Mouse (Mus musculus) heart, embryonic 16.5 days (tissue): ENCODE measurements at regions not wholly inside any gene's neighbourhood (a gene's known extent, or its start where the extent isn't known, plus 50 kb on each side); places are given as distances from the start of the nearest gene placed in this dataset. TPM values are rescaled to one million over a fixed set of nuclear protein-coding genes. Genes with fewer than 3 reads are reported as not detected.

Source experiments
- ATAC-seq: fragments of 200-750 bp; cut with Nextera tagmentation; replicated peaks from 2 replicates; pipeline ENCODE4 v1.8.0; 2017; ENCODE audit warnings: moderate number of reproducible peaks; ENCODE audit not compliant: insufficient read depth, low FRiP score; ENCODE audit errors: extremely low read depth
- H3K27ac ChIP-seq: fragments of 300-500 bp; sonication (generic); 2 replicates; pipeline ENCODE4 v1.5.1; 2014; ENCODE audit warnings: mild to moderate bottlenecking, low read length, control low read depth, moderate library complexity
- H3K27me3 ChIP-seq: fragments of 300-500 bp; sonication (generic); 2 replicates; pipeline ENCODE4 v1.6.1; 2014; ENCODE audit warnings: low read length, mixed read lengths; ENCODE audit not compliant: control insufficient read depth, insufficient read depth
- H3K36me3 ChIP-seq: fragments of 300-500 bp; sonication (generic); 2 replicates; pipeline ENCODE4 v1.6.1; 2014; ENCODE audit not compliant: control insufficient read depth, insufficient read depth
- H3K4me1 ChIP-seq: fragments of 300-500 bp; sonication (generic); 2 replicates; pipeline ENCODE4 v1.6.1; 2014; ENCODE audit warnings: low read length, mixed read lengths; ENCODE audit not compliant: control insufficient read depth, insufficient read depth
- H3K4me2 ChIP-seq: fragments of 300-500 bp; sonication (generic); 2 replicates; pipeline ENCODE4 v1.6.1; 2014; ENCODE audit warnings: low read depth, mild to moderate bottlenecking, control low read depth, low read length
- H3K4me3 ChIP-seq: fragments of 300-500 bp; sonication (generic); 2 replicates; pipeline ENCODE4 v1.5.1; 2014; ENCODE audit warnings: mild to moderate bottlenecking, control low read depth, low read length
- H3K9ac ChIP-seq: fragments of 300-500 bp; sonication (generic); 2 replicates; pipeline ENCODE4 v1.6.1; 2014; ENCODE audit warnings: low read length, control low read depth
- H3K9me3 ChIP-seq: fragments of 300-500 bp; sonication (generic); replicated peaks from 2 replicates; pipeline ENCODE4 v1.6.1; 2016; ENCODE audit warnings: low read length; ENCODE audit not compliant: control insufficient read depth
- WGBS: fragments of 180-500 bp; shearing (Covaris S2); extraction: QIAGEN DNeasy Blood & Tissue Kit; methylation state at CpG from one replicate; pipeline ENCODE4 v1.1.7; 2014; 5-methylcytosine and 5-hydroxymethylcytosine counted together
- microRNA-seq: library from miRNA; unstranded; fragments of <30 nt; microRNA quantifications from one replicate; pipeline ENCODE4, GENCODE M21; 2017

DNA sequence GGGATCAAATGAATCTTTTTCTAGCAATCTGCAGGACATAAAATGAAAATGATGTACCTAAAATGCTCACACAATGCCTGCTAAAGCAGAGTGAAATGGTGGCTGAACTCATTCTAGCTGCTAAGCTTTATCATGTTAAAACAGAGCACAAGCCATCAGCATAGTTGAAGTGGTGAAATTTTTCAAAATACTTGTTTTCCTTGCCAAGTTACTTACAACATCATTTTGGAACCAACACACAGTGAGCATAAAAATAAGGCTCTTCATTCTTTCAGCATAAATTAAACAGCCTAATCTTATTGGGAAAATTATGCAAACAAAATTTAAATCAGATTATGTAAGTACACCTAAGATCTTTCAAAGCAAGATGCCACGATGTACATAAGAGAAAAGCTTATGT, 125.3 kb upstream of the Arx start:
- no peak overlapping the region for H3K9ac ChIP-seq
- no peak overlapping the region for H3K4me3 ChIP-seq
- no peak overlapping the region for H3K27ac ChIP-seq
- no peaks in the 10 kb centered on the region for H3K36me3 ChIP-seq
- WGBS = 46% methylated on average over 1 of the region's 1 CpGs
- H3K9me3 ChIP-seq = no peaks in the 10 kb centered on the region
- no peak for ATAC-seq
- no peaks in the 10 kb centered on the region for H3K27me3 ChIP-seq
- no peak overlapping the region for H3K4me2 ChIP-seq
- H3K4me1 ChIP-seq = no peaks in the 10 kb centered on the region

Small RNAs in the stretch of these regions (microRNA-seq; reads per million reads assigned to microRNA genes)
- not detected for gene Gm24973
